Mouse (Mus musculus): ENCODE results near the gene Usp15.

Usp15 gene

GRCm38 (mm10) chr10:123108121-123108520, 88.7 kb downstream of the Usp15 start:
- CTCF ChIA-PET = interaction anchor here (0.6 kb wide), 1 partner anchor 91 kb away, joined by 3 read pairs; no protein-coding TSS in a partner anchor

GRCm38 (mm10) chr10:123101303-123101702, 95.5 kb downstream of the Usp15 start:
- CTCF ChIA-PET = no interaction called here

GRCm38 (mm10) chr10:123100584-123100983, 96.2 kb downstream of the Usp15 start:
- CTCF ChIA-PET = no interaction called here

GRCm38 (mm10) chr10:123094504-123094903, 102.3 kb downstream of the Usp15 start:
- CTCF ChIA-PET = interaction anchor here (0.6 kb wide), 1 partner anchor 17 kb away, joined by 3 read pairs; no protein-coding TSS in a partner anchor

- CTCF ChIA-PET = interaction anchor here (0.6 kb wide), 2 partner anchors 83 to 300 kb away, joined by 3 to 15 read pairs; no protein-coding TSS in a partner anchor
These were observed 104.2 kb downstream of the Usp15 start for GRCm38 (mm10) chr10:123092577-123092976.

GRCm38 (mm10) chr10:123091737-123092136, 105.1 kb downstream of the Usp15 start:
- CTCF ChIA-PET = no interaction called here

- CTCF ChIA-PET = no interaction called here
These were observed 107.3 kb downstream of the Usp15 start for GRCm38 (mm10) chr10:123089425-123089930.

GRCm38 (mm10) chr10:123086847-123087246, 109.9 kb downstream of the Usp15 start:
- CTCF ChIA-PET = no interaction called here

- CTCF ChIA-PET = no interaction called here
These were observed 111.7 kb downstream of the Usp15 start for GRCm38 (mm10) chr10:123084900-123085641.

GRCm38 (mm10) chr10:123084307-123084706, 112.5 kb downstream of the Usp15 start:
- CTCF ChIA-PET = no interaction called here

GRCm38 (mm10) chr10:123076245-123077023, 120.4 kb downstream of the Usp15 start, which contains the start of gene Mon2:
Mon2 (minus strand) TSS chr10:123076505.
- CTCF ChIA-PET = interaction anchor here (0.7 kb wide), 2 partner anchors 11 to 273 kb away, joined by 6 to 15 read pairs; no protein-coding TSS in a partner anchor

GRCm38 (mm10) chr10:123075751-123076242, 121.0 kb downstream of the Usp15 start:
- CTCF ChIA-PET = no interaction called here

- CTCF ChIA-PET = no interaction called here
These were observed 124.8 kb downstream of the Usp15 start for GRCm38 (mm10) chr10:123071997-123072396.

GRCm38 (mm10) chr10:123063021-123063420, 133.8 kb downstream of the Usp15 start:
- CTCF ChIA-PET = no interaction called here

- CTCF ChIA-PET = no interaction called here
These were observed 136.0 kb downstream of the Usp15 start for GRCm38 (mm10) chr10:123060831-123061230.

GRCm38 (mm10) chr10:123057082-123057481, 139.7 kb downstream of the Usp15 start:
- CTCF ChIA-PET = no interaction called here

GRCm38 (mm10) chr10:123056463-123056862, 140.3 kb downstream of the Usp15 start:
- CTCF ChIA-PET = no interaction called here

GRCm38 (mm10) chr10:123055205-123056000, 141.4 kb downstream of the Usp15 start:
- CTCF ChIA-PET = interaction anchor here (0.7 kb wide), 1 partner anchor 55 kb away, joined by 3 read pairs; no protein-coding TSS in a partner anchor

Data from spleen, embryonic (tissue).